Mouse (Mus musculus) heart, adult 10 weeks (tissue): ENCODE data around the gene Ass1. TPM values are rescaled to one million over a fixed set of nuclear protein-coding genes. Genes with fewer than 3 reads are reported as not detected.

Source experiments
- polyA plus RNA-seq: library from polyadenylated mRNA; stranded (reverse); fragments of 350-450 nt; fragmentation: Illumina TruSeq; extraction: RNeasy Lipid Tissue Mini Kit (QIAGEN cat#74804); gene quantifications from one replicate; pipeline ENCODE4 v1.2.3, GENCODE M21; 2014; ENCODE audit warnings: low read depth, low replicate concordance

Ass1 gene
- polyA plus RNA-seq, result 7.5 TPM

GRCm38 (mm10) chr2:31469931-31470682 is at the start of gene Ass1:
TSS of gene Ass1 (plus strand) at chr2:31470207.

Other genes with a start within 250 kb of the Ass1 start
- 5.1 TPM for gene Ncs1, start 224.4 kb upstream of the Ass1 start, polyA plus RNA-seq
- 8.5 TPM for gene Hmcn2, start 155.8 kb upstream of the Ass1 start, polyA plus RNA-seq
- gene Fubp3, start 102.4 kb downstream of the Ass1 start, polyA plus RNA-seq, result 10.9 TPM
- not detected for gene Prdm12, start 169.8 kb downstream of the Ass1 start, polyA plus RNA-seq
- gene Exosc2, start 200.5 kb downstream of the Ass1 start, polyA plus RNA-seq, result 16.3 TPM
- 31.3 TPM for gene Abl1, start 218.2 kb downstream of the Ass1 start, polyA plus RNA-seq